Mouse (Mus musculus) heart, postnatal 14 days (tissue): ENCODE measurements at regions not wholly inside any gene's neighbourhood (a gene's known extent, or its start where the extent isn't known, plus 50 kb on each side); places are given as distances from the start of the nearest gene placed in this dataset.

Experiments used
- DNase-seq, 2 experiments: peaks; one replicate each; pipeline ENCODE4 v3.0.0; 2021 to 2022
- intact Hi-C: fragments of 180-260 bp; cut with DNase I; formaldehyde crosslinking; loops from one replicate; pipeline ENCODE4 v1.15.1; 2025

- no peak for DNase-seq
- intact Hi-C loops, result no loop called here
Observed at GRCm38 (mm10) chr4:131638105-131638504, 200.0 kb downstream of the Ptpru start.

- intact Hi-C loops, result no loop called here
- no peak for DNase-seq
Observed at GRCm38 (mm10) chr4:131656034-131656433, 182.1 kb downstream of the Ptpru start.

- DNase-seq, result peak; percentile 49 to 58
- intact Hi-C loops, result no loop called here
Observed at GRCm38 (mm10) chr4:131657922-131658321, 180.2 kb downstream of the Ptpru start.

- intact Hi-C loops, result no loop called here
- DNase-seq, result no peak
Observed at GRCm38 (mm10) chr4:131660931-131661330, 177.2 kb downstream of the Ptpru start.

- DNase-seq, result no peak
- intact Hi-C loops, result no loop called here
Observed at GRCm38 (mm10) chr4:131671784-131672515, 166.1 kb downstream of the Ptpru start.

GRCm38 (mm10) chr4:131677966-131678365, 160.1 kb downstream of the Ptpru start:
- DNase-seq, result no peak
- intact Hi-C loops, result no loop called here

- intact Hi-C loops, result no loop called here
Observed at GRCm38 (mm10) chr4:131683176-131683575, 154.9 kb downstream of the Ptpru start.

GRCm38 (mm10) chr4:131685544-131685943, 152.5 kb downstream of the Ptpru start:
- intact Hi-C loops, result no loop called here
- no peak for DNase-seq

More at GRCm38 (mm10) chr4:131683176-131683575, 154.9 kb downstream of the Ptpru start:
- no peak for DNase-seq

- intact Hi-C loops, result no loop called here
- DNase-seq, result peak in 1 of 2 experiments; percentile 3
Observed at GRCm38 (mm10) chr4:131694232-131694631, 143.9 kb downstream of the Ptpru start.

- DNase-seq, result no peak
- intact Hi-C loops, result no loop called here
Observed at GRCm38 (mm10) chr4:131695941-131696912, 141.9 kb downstream of the Ptpru start.
